Mouse (Mus musculus) adrenal gland, postnatal 14 days (tissue): Measurements from ENCODE around the gene Ros1. TPM values are rescaled to one million over a fixed set of nuclear protein-coding genes. Genes with fewer than 3 reads are reported as not detected.

Experiments used
- DNase-seq: peaks from one replicate; pipeline ENCODE4 v3.0.0; 2021; ENCODE audit warnings: mixed read lengths
- long read RNA-seq, 2 experiments: library from polyadenylated mRNA; stranded (forward); transcript quantifications; one replicate each; pipeline ENCODE4 v2.0.0; 2021
- total RNA-seq: library from RNA; stranded (reverse); gene quantifications from 2 replicates; pipeline ENCODE4 v1.2.3, GENCODE M21; 2021

Ros1 gene
- not detected in 2 replicates for total RNA-seq
- long read RNA-seq, experiment 1, result 0 reads
- long read RNA-seq, experiment 2, result 0 reads

GRCm38 (mm10) chr10:52194957-52195852 lies at the start of gene Ros1:
Gene Ros1 (minus strand): TSS chr10:52195244.
- no peak for DNase-seq

- no peak for DNase-seq
These were observed 47.8 kb upstream of the Ros1 start for GRCm38 (mm10) chr10:52242680-52243323.

GRCm38 (mm10) chr10:52242015-52242414 lies 47.0 kb upstream of the Ros1 start:
- DNase-seq, result no peak

GRCm38 (mm10) chr10:52235461-52235860 lies 40.4 kb upstream of the Ros1 start:
- no peak for DNase-seq

- DNase-seq, result no peak
These were observed 39.6 kb upstream of the Ros1 start for GRCm38 (mm10) chr10:52234654-52234981.

- DNase-seq, result peak; percentile 62
These were observed 39.1 kb upstream of the Ros1 start for GRCm38 (mm10) chr10:52233969-52234653.

- DNase-seq, result peak; percentile 79
These were observed 38.4 kb upstream of the Ros1 start, which contains the start of gene Dcbld1 for GRCm38 (mm10) chr10:52233301-52233968. Gene Dcbld1 (plus strand): TSS chr10:52233619.

GRCm38 (mm10) chr10:52232196-52233176 lies 37.4 kb upstream of the Ros1 start:
- DNase-seq, result peak; percentile 57

- DNase-seq, result no peak
These were observed 24.6 kb upstream of the Ros1 start for GRCm38 (mm10) chr10:52219600-52219999.

- no peak for DNase-seq
These were observed 22.5 kb upstream of the Ros1 start for GRCm38 (mm10) chr10:52217564-52217934.

- peak; percentile 70 for DNase-seq
These were observed 21.9 kb upstream of the Ros1 start for GRCm38 (mm10) chr10:52216797-52217563.

GRCm38 (mm10) chr10:52215267-52215818 lies 20.3 kb upstream of the Ros1 start:
- DNase-seq, result no peak

GRCm38 (mm10) chr10:52204006-52204405 lies 9.0 kb upstream of the Ros1 start:
- no peak for DNase-seq

- no peak for DNase-seq
These were observed 9.1 kb downstream of the Ros1 start for GRCm38 (mm10) chr10:52185900-52186299.

GRCm38 (mm10) chr10:52182878-52183277 lies 12.2 kb downstream of the Ros1 start:
- no peak for DNase-seq

GRCm38 (mm10) chr10:52174376-52174775 lies 20.7 kb downstream of the Ros1 start:
- DNase-seq, result no peak

GRCm38 (mm10) chr10:52170489-52170888 lies 24.6 kb downstream of the Ros1 start:
- no peak for DNase-seq

- DNase-seq, result peak; percentile 14
These were observed 25.2 kb downstream of the Ros1 start for GRCm38 (mm10) chr10:52169841-52170240.

GRCm38 (mm10) chr10:52165376-52165775 lies 29.7 kb downstream of the Ros1 start:
- no peak for DNase-seq

- DNase-seq, result no peak
These were observed 34.4 kb downstream of the Ros1 start for GRCm38 (mm10) chr10:52160604-52161003.
